Mouse (Mus musculus) stomach, embryonic 16.5 days (tissue): ENCODE data around the gene Gm10340. TPM values are rescaled to one million over a fixed set of nuclear protein-coding genes. Genes with fewer than 3 reads are reported as not detected.
"Not testable (repeated sequence)": the region's sequence is repeated elsewhere in the genome, so short reads cannot be mapped to it uniquely, and the experiment has no call there.

Experiments used
- ATAC-seq: fragments of 200-750 bp; cut with Nextera tagmentation; 2 replicates; pipeline ENCODE4 v1.8.0; 2017; ENCODE audit warnings: moderate number of reproducible peaks, moderate TSS enrichment; ENCODE audit not compliant: insufficient read depth, low FRiP score
- H3K27ac ChIP-seq: fragments of 300-500 bp; sonication (generic); 2 replicates; pipeline ENCODE4 v1.5.1; 2014; ENCODE audit warnings: low read length
- H3K27me3 ChIP-seq: fragments of 300-500 bp; sonication (generic); 2 replicates; pipeline ENCODE4 v1.6.1; 2014; ENCODE audit warnings: low read length, control low read depth, mixed read lengths; ENCODE audit not compliant: control insufficient read depth, insufficient read depth
- H3K36me3 ChIP-seq: fragments of 300-500 bp; sonication (generic); 2 replicates; pipeline ENCODE4 v1.6.1; 2014; ENCODE audit warnings: low read length; ENCODE audit not compliant: control insufficient read depth, insufficient read depth
- H3K4me1 ChIP-seq: fragments of 300-500 bp; sonication (generic); 2 replicates; pipeline ENCODE4 v1.6.1; 2014; ENCODE audit warnings: low read length, control low read depth, mixed read lengths; ENCODE audit not compliant: control insufficient read depth, insufficient read depth
- H3K4me2 ChIP-seq: fragments of 300-500 bp; sonication (generic); 2 replicates; pipeline ENCODE4 v1.6.1; 2014; ENCODE audit warnings: low read depth, low read length, mixed read lengths
- H3K4me3 ChIP-seq: fragments of 300-500 bp; sonication (generic); replicated peaks from 2 replicates; pipeline ENCODE4 v1.5.1; 2014; ENCODE audit warnings: mild to moderate bottlenecking, low read length
- H3K9ac ChIP-seq: fragments of 300-500 bp; sonication (generic); 2 replicates; pipeline ENCODE4 v1.6.1; 2014; ENCODE audit warnings: low read length
- H3K9me3 ChIP-seq: fragments of 300-500 bp; sonication (generic); replicated peaks from 2 replicates; pipeline ENCODE4 v1.6.1; 2016; ENCODE audit warnings: low read length, control low read depth; ENCODE audit not compliant: control insufficient read depth
- WGBS: fragments of 180-500 bp; shearing (Covaris S2); extraction: QIAGEN DNeasy Blood & Tissue Kit; methylation state at CpG from one replicate; pipeline ENCODE4 v1.1.7; 2014; 5-methylcytosine and 5-hydroxymethylcytosine counted together
- polyA plus RNA-seq: library from polyadenylated mRNA; unstranded; fragments of >200 nt; fragmentation: Nextera tagmentation; extraction: Ambion mirVana; gene quantifications from 2 replicates; pipeline ENCODE4 v1.2.1, GENCODE M21; 2015

Gm10340 gene
- polyA plus RNA-seq, result not detected in 2 replicates

- ATAC-seq, H3K27ac ChIP-seq, H3K4me2 ChIP-seq, H3K4me3 ChIP-seq, H3K4me1 ChIP-seq, H3K9ac ChIP-seq, H3K9me3 ChIP-seq, H3K36me3 ChIP-seq, H3K27me3 ChIP-seq: not testable (repeated sequence)
- WGBS, result 90% methylated on average over 2 of the region's 3 CpGs
These were observed at the start of gene Gm10340 for GRCm38 (mm10) chr14:3133697-3134096. Gene Gm10340 (plus strand): TSS chr14:3133997.

GRCm38 (mm10) chr14:3116051-3116450 lies 17.7 kb upstream of the Gm10340 start:
- H3K4me1 ChIP-seq, H3K9me3 ChIP-seq, H3K4me2 ChIP-seq, H3K27me3 ChIP-seq, H3K4me3 ChIP-seq, H3K36me3 ChIP-seq, H3K9ac ChIP-seq, ATAC-seq, H3K27ac ChIP-seq: not testable (repeated sequence)
- WGBS, result 86% methylated on average over 13 of the region's 25 CpGs

GRCm38 (mm10) chr14:3187955-3188354 lies 54.2 kb downstream of the Gm10340 start, which contains the start of gene Gm5795:
Gene Gm5795 (plus strand): TSS chr14:3188255.
- H3K36me3 ChIP-seq, H3K4me3 ChIP-seq, H3K9me3 ChIP-seq, H3K27me3 ChIP-seq, H3K4me1 ChIP-seq, ATAC-seq, H3K4me2 ChIP-seq, H3K9ac ChIP-seq, H3K27ac ChIP-seq: not testable (repeated sequence)
- no CpG with 5 or more reads among the region's 2 CpGs for WGBS

Other genes starting within 250 kb of the Gm10340 start
- not detected in 2 replicates for gene Gm2888, start 104.0 kb upstream of the Gm10340 start, polyA plus RNA-seq
- gene Gm2897, start 84.7 kb upstream of the Gm10340 start, polyA plus RNA-seq, result 2.3 and 2.9 TPM in 2 replicates
- gene Gm5795, start 54.3 kb downstream of the Gm10340 start, polyA plus RNA-seq, result not detected in 2 replicates
- gene D830030K20Rik, start 74.5 kb downstream of the Gm10340 start, polyA plus RNA-seq, result 3.8 and 5.5 TPM in 2 replicates
- gene Gm2956, start 198.6 kb downstream of the Gm10340 start, polyA plus RNA-seq, result not detected in 2 replicates